Comparison of ENCODE assay signal across 12 mouse cellular contexts in the genomic region with DNA sequence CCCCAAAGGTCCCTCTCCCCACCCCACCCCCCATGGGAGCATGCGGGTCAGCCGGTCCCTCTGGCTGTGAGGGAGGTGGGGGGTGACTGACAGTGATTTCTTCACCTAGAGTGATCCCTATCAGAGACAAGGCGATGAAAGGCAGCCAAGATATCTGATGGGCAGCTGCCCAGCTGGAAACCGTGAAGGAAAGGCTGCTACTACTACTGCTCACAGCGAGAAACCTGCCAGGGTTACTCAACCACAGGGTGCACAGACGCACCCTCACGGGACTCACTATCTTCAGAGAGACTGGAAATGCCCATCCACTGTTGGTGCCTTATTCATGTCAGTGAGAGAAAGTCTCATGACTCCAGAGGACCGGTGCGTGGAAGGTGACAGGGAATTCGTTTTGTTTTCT. TPM values are rescaled to one million over a fixed set of nuclear protein-coding genes. Genes with fewer than 3 reads are reported as not detected.
DNase-seq lines count a peak whose midpoint lies in the region; ATAC-seq lines count a peak whose summit lies in the region.
"Had no signal": no experiment of that assay in that cellular context is flagged by ENCODE, and none has a peak within 500 bp of the region (broad histone marks: within the 10 kb centered on the region; RNA-seq: fewer than 3 reads in every experiment).

No protein-coding gene starts in this region.

- intact Hi-C loops in heart, postnatal 14 days (cut with DNase I), result loop anchor here (5.0 kb wide), 1 partner anchor 153 kb away; no protein-coding TSS in a partner anchor
- intact Hi-C loops in left cerebral cortex, postnatal 25 days (cut with DNase I), result loop anchor here (5.0 kb wide), 1 partner anchor 108 kb away; a partner anchor contains a TSS

- 0 out of 2 replicates have a peak overlapping the region, but pooled peaks have one; percentile 68 for H3K4me2 ChIP-seq in heart, embryonic 15.5 days
- peak overlapping the region; percentile 63; the same call in 1 of the 2 replicates for H3K4me2 ChIP-seq in embryonic facial prominence, embryonic 13.5 days

- 29% methylated on average over 10 of the region's 10 CpGs for WGBS in heart, embryonic 15.5 days
- WGBS in embryonic facial prominence, embryonic 13.5 days, result 28% methylated on average over 10 of the region's 10 CpGs

- H3K4me3 ChIP-seq in heart, embryonic 15.5 days, result no peak overlapping the region
- no peak overlapping the region for H3K4me3 ChIP-seq in embryonic facial prominence, embryonic 13.5 days

- ATAC-seq in heart, embryonic 15.5 days (replicated peaks; ENCODE audit: insufficient number of reproducible peaks, insufficient read depth, low FRiP score, low read depth), result no peak
- no peak for ATAC-seq in embryonic facial prominence, embryonic 13.5 days (ENCODE audit: insufficient number of reproducible peaks, insufficient read depth, low FRiP score, low TSS enrichment, low read depth)

- H3K36me3 ChIP-seq in heart, embryonic 15.5 days, result no peaks in the 10 kb centered on the region
- H3K36me3 ChIP-seq in embryonic facial prominence, embryonic 13.5 days, result no peaks in the 10 kb centered on the region
- H3K36me3 ChIP-seq: neural tube, embryonic 12.5 days had no signal

- no peak overlapping the region for H3K27ac ChIP-seq in heart, embryonic 15.5 days
- no peak overlapping the region for H3K27ac ChIP-seq in embryonic facial prominence, embryonic 13.5 days
- H3K27ac ChIP-seq: neural tube, embryonic 12.5 days had no signal

- H3K9me3 ChIP-seq in heart, embryonic 15.5 days (replicated peaks), result no peaks in the 10 kb centered on the region
- no peaks in the 10 kb centered on the region for H3K9me3 ChIP-seq in embryonic facial prominence, embryonic 13.5 days
- H3K9me3 ChIP-seq: neural tube, embryonic 12.5 days had no signal

- DNase-seq in heart, postnatal 14 days, result no peak
- DNase-seq in ovary, postnatal 36 days (ENCODE audit: low spot score), result peak; percentile 34
- DNase-seq in ovary, postnatal 10 days (ENCODE audit: low spot score), result no peak
- DNase-seq in testis, postnatal 14 days (ENCODE audit: low spot score), result no peak
- DNase-seq in left cerebral cortex, postnatal 25 days (ENCODE audit: low spot score in 2 of 2), result no peak
- DNase-seq: embryo, embryonic 11 days; kidney, adult 9 months; right cerebral cortex, postnatal 25 days had no signal

- H3K9ac ChIP-seq in heart, embryonic 15.5 days, result peak overlapping the region; percentile 61
- H3K9ac ChIP-seq in embryonic facial prominence, embryonic 13.5 days, result peak overlapping the region; percentile 71; the same call in 1 of the 2 replicates

- H3K27me3 ChIP-seq in heart, embryonic 15.5 days, result peaks cover 59% of the 10 kb centered on the region
- peaks cover 58% of the 10 kb centered on the region for H3K27me3 ChIP-seq in embryonic facial prominence, embryonic 13.5 days

- peaks cover 32% of the 10 kb centered on the region for H3K4me1 ChIP-seq in heart, embryonic 15.5 days (replicated peaks)
- H3K4me1 ChIP-seq in embryonic facial prominence, embryonic 13.5 days, result peaks cover 35% of the 10 kb centered on the region

RNA-seq across cellular contexts. Expression of a gene that starts 4.8 kb away (rescaled TPM):
- 14.7 and 20.3 TPM in 2 replicates for polyA plus RNA-seq in heart, embryonic 15.5 days (2015; fragmentation: Nextera tagmentation; extraction: Ambion mirVana)
- total RNA-seq in heart, postnatal 14 days (2021), result 10 to 100 TPM; 10.2 to 11.6 TPM
- 25.0 and 30.6 TPM in 2 replicates for polyA plus RNA-seq in embryonic facial prominence, embryonic 13.5 days (2015; fragmentation: Nextera tagmentation; extraction: Ambion mirVana)
- total RNA-seq in left cerebral cortex, postnatal 25 days (2021), result 1 to 10 TPM; 3.6 to 3.7 TPM

RNA-seq across cellular contexts. Expression of a gene that starts 11.8 kb away (rescaled TPM):
- 0.09 and 0.15 TPM in 2 replicates for polyA plus RNA-seq in heart, embryonic 15.5 days (2015; fragmentation: Nextera tagmentation; extraction: Ambion mirVana)
- under 1 TPM; 0.07 to 0.12 TPM for total RNA-seq in heart, postnatal 14 days (2021)
- polyA plus RNA-seq in embryonic facial prominence, embryonic 13.5 days (2015; fragmentation: Nextera tagmentation; extraction: Ambion mirVana), result 2.1 and 3.3 TPM in 2 replicates
- 1 to 10 TPM; 2.1 to 2.2 TPM for total RNA-seq in left cerebral cortex, postnatal 25 days (2021)

RNA-seq across cellular contexts. Expression of a gene that starts 16.2 kb away (rescaled TPM):
- polyA plus RNA-seq in heart, embryonic 15.5 days (2015; fragmentation: Nextera tagmentation; extraction: Ambion mirVana), result 0.72 and 1.1 TPM in 2 replicates
- under 1 TPM; 0.27 to 0.69 TPM for total RNA-seq in heart, postnatal 14 days (2021)
- polyA plus RNA-seq in embryonic facial prominence, embryonic 13.5 days (2015; fragmentation: Nextera tagmentation; extraction: Ambion mirVana), result 0.72 and 1.5 TPM in 2 replicates
- under 1 TPM; 0.66 to 0.71 TPM for total RNA-seq in left cerebral cortex, postnatal 25 days (2021)
- total RNA-seq: hematopoietic stem cell, adult 5-6 weeks had no signal

RNA-seq across cellular contexts. Expression of a gene that starts 16.4 kb away (rescaled TPM):
- 61.1 and 67.3 TPM in 2 replicates for polyA plus RNA-seq in heart, embryonic 15.5 days (2015; fragmentation: Nextera tagmentation; extraction: Ambion mirVana)
- total RNA-seq in heart, postnatal 14 days (2021), result 10 to 100 TPM; 79.9 to 88.0 TPM
- polyA plus RNA-seq in embryonic facial prominence, embryonic 13.5 days (2015; fragmentation: Nextera tagmentation; extraction: Ambion mirVana), result 82.0 and 82.7 TPM in 2 replicates
- total RNA-seq in left cerebral cortex, postnatal 25 days (2021), result 10 to 100 TPM; 67.9 to 68.8 TPM

RNA-seq across cellular contexts. Expression of a gene that starts 25.5 kb away (rescaled TPM):
- polyA plus RNA-seq in heart, embryonic 15.5 days (2015; fragmentation: Nextera tagmentation; extraction: Ambion mirVana), result 4.4 and 8.5 TPM in 2 replicates
- total RNA-seq in heart, postnatal 14 days (2021), result 1 to 10 TPM; 4.6 to 4.9 TPM
- 11.1 and 12.2 TPM in 2 replicates for polyA plus RNA-seq in embryonic facial prominence, embryonic 13.5 days (2015; fragmentation: Nextera tagmentation; extraction: Ambion mirVana)
- total RNA-seq in left cerebral cortex, postnatal 25 days (2021), result 10 to 100 TPM; 11.2 to 15.3 TPM
